Mouse (Mus musculus): ENCODE measurements at regions not wholly inside any gene's neighbourhood (a gene's known extent, or its start where the extent isn't known, plus 50 kb on each side); places are given as distances from the start of the nearest gene placed in this dataset.

- TF ChIP-seq CTCF (IDR thresholded peaks at IDR 0.05; ENCODE audit: control insufficient read depth, insufficient read depth, low read length) = no peak
- no peak for TF ChIP-seq POLR2A (IDR thresholded peaks at IDR 0.05; ENCODE audit: borderline replicate concordance, control insufficient read depth, low read depth, low read length)
Measured at GRCm38 (mm10) chr7:115206479-115207134, 463.1 kb downstream of the Insc start.
